Mouse (Mus musculus) brain, embryonic 14.5 days (tissue): ENCODE data around the gene Pdzk1.

Source experiments
- CTCF ChIP-seq: fragments of 200-500 bp; IDR thresholded peaks from 2 replicates; pipeline ENCODE4 v1.5.1; 2012; ENCODE audit warnings: inconsistent platforms, mild to moderate bottlenecking, moderate library complexity, borderline replicate concordance; ENCODE audit not compliant: insufficient read depth, insufficient read length; ENCODE audit errors: extremely low read depth
- POLR2A ChIP-seq: fragments of 200-500 bp; IDR thresholded peaks from 2 replicates; pipeline ENCODE4 v1.6.1; 2012; ENCODE audit warnings: mild to moderate bottlenecking, inconsistent platforms, borderline replicate concordance; ENCODE audit not compliant: poor library complexity, insufficient read depth, insufficient read length, severe bottlenecking; ENCODE audit errors: extremely low read depth

GRCm38 (mm10) chr3:96846985-96847384, 17.9 kb downstream of the Pdzk1 start:
- TF ChIP-seq POLR2A (no peak), CTCF (no peak)
